Mouse (Mus musculus): ENCODE measurements at regions not wholly inside any gene's neighbourhood (a gene's known extent, or its start where the extent isn't known, plus 50 kb on each side); places are given as distances from the start of the nearest gene placed in this dataset.
A peak's percentile ranks its signal among the peaks of the same experiment; 100 is the strongest.

DNA sequence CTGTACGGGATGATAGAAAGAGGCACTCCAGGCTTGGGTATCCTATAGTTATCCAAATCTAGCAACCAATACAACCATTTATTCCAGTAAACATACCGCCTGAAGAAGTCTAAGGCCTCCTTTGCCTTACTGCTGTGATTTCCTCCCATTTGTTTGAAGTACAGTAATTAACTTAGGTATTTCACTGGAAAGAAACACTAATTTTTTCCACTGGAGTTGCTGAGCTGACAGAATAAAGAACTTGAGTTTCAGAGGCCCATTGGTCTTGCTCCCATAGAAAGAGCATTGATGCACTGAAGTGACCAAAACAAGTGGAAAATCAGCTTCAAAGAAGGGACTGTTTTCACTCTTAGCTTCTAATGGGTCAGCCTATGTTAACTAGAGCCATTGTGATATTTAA, 1100.8 kb upstream of the Gm7489 start:
- no peak for DNase-seq

DNA sequence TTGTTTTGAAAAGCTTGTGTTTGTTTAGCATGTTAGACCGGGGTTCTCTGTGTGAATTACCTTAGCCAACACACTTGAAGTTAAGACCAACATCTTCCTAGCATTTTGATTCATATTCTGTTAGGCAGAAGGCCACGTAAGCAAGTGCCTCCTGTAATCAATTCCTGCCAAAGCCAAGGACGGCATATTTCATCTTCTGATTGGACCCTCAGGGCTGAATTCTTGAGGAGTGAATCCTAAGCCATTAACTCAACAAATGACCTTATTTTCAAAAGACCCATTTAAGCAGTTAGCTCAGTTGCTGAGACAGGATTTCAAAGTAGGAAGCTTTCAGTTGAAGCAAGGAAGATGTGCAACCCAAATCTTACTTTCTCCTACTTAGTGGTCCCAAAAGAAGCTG, 1099.5 kb upstream of the Gm7489 start:
- DNase-seq, result no peak

DNA sequence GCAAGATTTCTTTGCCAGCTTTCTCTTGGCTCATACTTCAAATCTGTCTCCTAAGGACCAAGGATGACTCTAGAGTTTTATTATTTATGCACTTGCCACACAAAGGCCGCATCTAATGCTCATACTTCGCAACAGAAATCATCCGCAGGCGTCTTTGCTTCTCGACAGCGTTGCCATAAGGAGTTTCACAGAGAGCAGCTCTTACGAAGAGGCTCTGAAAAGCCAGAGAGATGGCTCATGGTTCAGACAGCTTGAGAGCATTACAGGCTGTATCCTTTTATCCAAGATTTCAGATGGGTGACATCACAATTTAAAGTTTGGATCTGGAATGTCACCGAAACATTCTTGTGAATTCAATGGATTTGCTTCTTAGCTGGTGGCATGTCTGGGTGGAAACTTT, 1098.7 kb upstream of the Gm7489 start:
- DNase-seq, result no peak

DNA sequence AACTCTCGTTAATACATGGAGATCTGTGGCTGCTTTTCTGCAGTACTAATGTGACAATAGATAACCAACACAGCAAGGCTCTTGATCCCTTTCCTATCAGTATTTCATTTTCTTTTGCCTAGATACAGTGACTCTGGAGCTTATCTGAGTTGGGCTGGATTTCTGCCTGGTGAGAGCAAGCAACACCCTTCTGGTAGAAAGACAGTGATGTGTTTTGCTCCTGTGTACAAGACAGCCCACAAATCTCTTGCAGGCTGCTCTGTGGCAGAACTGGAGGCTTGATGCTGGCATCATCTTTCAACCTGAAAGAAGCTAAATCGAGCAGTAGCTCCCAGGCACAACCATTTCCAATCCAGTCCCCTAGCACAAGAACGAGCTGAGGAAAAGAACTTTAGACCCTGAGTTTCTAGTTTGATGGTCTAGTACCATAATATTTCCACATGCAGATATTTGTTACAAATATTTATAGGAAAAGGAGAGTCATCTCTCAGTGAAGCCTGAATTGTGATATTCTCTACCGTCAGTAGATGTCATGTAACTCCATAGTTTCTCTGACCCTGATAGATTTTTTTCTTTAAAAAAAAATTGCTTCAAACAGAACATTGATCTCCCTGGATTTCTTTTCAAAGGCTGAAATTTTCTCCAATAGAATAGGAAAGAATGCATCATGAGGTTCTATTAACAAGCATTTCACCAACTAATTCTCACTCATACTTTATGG, 1079.1 kb upstream of the Gm7489 start:
- DNase-seq, result peak; percentile 27

DNA sequence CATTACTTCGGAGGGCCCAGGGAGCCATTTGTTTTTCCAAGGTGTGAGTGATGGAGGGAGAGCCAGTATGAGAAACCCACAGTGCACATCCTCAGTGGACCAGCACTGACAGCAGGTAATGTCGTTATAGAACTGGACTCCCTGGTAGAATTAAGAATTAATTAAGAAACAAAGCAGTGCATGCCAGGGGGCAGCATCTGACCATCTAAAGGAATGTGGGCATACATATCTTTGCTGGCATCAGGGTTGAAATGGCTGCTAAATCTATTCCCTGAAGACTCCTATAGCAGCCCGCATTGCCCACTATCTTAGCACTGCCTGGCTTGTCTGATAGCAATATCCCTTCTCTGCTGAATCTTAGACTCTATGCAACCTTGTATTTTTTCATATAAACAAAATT, 1076.1 kb upstream of the Gm7489 start:
- peak; percentile 76 for DNase-seq

DNA sequence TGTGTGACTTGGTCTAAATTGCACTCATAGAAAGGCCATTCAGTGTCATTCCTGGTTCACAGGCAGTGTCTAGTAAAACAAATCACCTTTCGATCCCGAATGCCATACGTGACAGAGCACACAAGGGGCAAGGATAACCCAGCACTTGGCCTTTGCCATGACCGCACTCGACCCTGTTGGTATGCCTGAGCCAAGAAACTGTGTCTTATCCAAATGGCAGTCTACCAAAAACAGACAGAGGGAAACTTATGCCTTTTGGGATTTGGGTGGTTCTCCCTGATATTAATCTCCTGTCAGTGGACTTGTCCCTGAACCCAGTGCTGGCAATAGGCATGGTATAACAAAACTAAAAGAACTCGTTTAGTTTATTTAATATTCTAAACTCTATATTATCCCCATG, 1063.9 kb upstream of the Gm7489 start:
- peak; percentile 58 for DNase-seq

DNA sequence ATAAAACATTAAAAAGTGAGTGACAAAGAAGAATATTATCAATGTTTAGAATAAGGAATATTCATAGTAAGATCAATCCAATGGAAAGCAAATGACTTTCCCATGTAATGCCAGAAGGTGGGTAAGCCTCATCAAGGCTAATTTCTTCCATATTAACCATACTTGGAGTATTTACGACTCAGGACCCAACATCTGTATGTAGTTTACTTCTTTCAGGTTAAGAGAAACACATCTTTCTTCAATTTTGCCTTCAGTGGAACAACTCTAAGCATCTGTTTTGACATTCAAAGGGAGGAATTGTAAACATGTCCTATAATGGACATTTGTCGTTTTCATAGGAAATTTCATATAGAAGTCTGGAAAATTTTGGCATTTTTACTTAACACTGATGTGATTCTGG, 1047.8 kb upstream of the Gm7489 start:
- no peak for DNase-seq

DNA sequence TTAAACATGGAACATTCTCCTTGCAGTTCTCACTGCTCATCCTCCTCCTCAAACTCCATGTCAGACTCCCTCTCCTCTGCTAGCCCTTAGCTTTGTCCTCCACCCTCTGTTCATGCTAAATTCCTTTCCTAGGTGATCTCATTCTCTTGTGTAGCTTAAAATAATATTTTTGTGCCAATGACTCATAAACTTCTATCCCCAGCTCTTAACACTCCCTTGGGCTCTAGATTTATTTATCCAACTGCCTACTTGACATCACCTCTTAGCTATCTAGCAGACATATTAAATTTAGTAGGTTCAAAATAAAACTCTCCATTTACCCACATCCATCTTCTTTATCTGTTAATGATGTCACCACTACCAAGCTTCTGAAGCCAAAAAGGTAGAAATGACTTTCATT, 1036.6 kb upstream of the Gm7489 start:
- DNase-seq, result no peak

DNA sequence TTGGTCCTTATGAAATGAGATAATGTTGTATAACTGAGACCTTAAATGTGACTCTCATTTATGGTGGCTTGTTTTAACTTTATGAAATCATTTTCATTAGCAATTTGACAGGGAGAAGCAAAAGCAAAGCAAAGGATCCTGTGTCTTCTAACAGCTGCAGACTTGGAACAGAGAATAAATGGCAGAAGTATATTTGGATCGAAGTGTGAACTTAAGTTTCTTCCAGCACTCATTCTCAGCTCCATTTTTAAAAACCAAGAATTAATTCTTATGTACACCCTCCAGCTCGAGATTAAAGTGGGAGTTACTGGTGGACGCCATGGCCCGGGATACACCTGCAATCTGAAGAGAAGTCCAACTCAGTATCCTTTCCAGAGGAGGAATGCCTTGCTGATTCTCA, 1026.0 kb upstream of the Gm7489 start:
- DNase-seq, result no peak

DNA sequence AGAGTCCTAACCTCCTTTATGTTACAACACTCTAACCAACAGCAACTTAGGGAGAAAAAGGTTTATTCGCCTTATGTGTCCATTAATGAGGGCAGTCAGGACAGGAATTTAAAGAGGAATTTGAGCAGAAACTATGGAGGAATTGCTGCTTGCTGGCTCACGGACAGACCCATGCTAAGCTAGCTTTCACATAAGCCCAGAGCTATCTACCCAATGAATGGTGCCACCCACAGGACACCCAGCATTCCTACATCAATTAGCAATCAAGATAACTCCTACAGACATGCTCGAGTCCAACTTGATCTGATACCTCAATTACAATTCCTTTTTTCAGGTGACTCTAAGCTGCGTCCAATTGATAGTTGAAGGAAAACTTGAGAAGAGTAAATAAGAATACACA, 1021.2 kb upstream of the Gm7489 start:
- no peak for DNase-seq

DNA sequence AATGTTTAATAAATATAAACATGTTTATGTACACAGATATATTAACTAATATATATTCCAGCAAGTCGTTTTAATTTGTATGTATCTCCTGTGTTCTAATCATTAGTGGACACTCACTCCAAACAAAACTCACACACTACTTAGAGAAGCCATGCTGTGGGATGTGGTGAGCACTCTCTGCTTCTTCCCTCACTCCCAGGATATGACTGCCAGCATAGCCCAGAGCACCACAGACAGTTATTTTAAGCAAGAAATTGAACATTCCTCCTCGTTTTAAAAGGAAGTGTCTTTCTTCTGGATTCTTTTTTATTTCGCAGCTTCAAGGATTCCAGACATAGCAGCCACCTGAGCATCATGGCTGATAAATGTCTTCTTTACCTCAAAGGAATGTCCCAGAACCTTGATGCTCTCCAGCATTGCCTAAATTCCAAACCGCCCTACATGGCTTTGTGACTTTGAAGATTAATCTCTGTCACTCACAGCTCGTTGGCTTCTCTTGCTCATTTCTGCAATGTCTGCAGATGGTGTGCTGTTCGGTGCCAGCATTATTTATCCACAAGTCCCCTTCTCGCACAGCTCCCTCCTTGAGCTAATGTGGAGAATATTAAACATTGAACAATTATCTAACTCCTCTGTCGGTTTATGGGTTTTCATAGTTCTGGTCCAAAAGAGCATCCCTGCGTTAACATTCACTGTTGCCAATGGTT, 992.3 kb upstream of the Gm7489 start:
- DNase-seq, result peak; percentile 57

DNA sequence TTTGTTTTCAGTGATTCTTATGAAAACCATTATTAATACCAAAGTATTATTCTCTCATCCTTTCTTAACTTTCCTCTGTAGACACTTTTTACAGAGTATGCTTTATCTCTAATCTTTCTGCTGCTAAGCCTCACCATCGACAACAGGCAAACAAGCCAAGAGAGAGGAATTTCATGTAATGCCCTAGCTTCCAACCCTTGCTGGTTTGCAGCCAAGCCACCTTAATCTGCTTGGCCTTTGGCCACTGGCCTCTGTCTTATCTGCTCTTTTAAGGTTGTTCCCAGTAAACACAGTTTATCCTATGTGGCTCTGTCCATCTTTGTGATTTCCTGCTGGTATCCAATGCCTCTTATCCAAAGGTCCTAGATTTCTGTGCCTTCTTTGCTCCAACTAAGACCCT, 986.6 kb upstream of the Gm7489 start:
- DNase-seq, result peak; percentile 74

DNA sequence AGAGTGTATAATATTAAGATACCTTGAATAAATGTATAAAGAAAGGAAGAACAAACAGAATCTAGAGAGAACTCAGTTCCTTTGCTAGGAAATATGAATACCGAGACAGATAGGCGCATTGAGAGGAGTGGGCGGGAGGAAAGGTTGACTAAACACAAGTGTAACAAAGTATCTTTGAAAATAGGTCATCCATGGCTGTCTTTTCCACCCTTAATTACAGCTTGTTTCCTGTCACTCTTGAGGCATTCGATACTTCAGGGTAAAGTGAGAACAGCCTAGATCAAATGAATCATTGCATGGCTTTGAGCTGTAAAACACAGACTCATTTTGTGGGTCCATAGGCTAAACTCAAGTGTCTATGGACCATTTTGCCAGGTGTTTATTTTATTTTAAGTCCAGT, 985.3 kb upstream of the Gm7489 start:
- no peak for DNase-seq

DNA sequence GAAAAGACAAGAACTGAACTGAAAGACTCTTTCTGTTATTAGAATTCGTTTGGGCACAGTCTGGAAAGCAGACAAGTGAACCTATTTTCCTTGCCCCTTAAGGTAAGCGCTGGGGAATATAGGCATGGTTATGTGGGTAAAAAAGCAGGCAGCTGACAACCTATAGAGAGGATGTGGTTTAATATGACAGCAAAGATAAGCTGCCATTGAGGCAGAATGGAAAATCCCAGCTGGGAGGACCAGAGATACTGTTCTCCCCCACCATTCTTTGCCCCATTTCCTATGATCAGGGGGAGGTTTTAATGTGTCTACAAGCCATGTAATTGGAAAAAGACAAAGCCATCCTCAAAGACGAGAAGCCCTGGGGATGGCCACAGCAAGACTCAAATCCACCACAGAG, 984.9 kb upstream of the Gm7489 start:
- no peak for DNase-seq

DNA sequence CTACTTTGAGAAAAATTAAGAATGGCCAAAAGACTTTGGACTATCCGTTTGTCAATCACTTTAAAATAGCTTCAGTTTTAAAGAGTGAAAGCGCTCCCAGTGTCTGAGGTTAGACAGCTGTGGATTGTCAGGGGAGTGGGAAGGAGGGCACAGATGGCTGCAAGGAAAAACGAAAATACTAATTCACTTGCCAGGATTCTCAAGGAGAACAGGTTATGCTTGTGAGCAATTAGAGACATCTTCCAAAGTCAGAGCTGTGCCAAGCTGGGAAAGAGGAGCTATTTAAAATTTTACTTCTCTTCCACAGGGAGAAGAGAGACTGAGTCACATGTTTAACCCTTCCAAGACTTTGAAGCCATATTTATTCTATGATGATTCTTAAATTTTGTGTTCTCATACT, 979.5 kb upstream of the Gm7489 start:
- DNase-seq, result no peak

DNA sequence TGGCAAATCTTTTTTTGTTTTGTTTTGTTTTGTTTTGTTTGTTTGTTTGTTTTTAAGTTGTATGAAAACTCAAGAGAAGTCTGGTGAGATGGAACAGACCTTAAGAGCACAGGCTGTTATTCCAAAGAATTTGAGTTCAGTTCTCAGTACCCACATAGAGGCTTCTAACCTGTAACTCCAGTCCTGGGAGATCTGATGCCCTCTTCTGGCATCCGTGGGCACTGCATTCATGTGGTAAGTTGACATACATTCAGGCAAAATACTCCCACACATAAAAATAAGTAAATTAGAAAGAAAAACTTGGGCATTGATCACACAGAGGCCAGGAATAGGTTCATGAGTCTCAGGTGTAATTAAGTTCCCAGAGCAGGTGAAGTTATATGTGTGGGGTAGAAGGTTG, 977.5 kb upstream of the Gm7489 start:
- no peak for DNase-seq

DNA sequence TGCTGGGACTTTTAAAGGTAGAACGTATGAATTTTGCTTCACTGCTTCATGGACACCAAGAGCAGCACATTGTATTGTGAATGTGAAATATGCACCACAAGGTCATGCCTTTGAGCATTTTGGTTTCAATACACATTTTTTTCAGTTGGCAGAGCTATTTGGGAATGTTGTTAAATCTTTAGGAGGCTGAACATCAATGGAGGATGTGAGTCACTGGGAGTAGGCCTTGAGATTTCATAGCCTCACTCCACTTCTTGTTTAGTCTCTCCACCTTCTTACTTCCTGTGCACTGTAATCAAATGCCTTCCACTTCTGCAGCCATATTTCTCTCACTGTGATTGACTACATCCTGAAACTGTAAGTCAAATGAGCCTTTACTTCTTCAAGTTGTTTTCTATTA, 962.4 kb upstream of the Gm7489 start:
- peak; percentile 7 for DNase-seq

DNA sequence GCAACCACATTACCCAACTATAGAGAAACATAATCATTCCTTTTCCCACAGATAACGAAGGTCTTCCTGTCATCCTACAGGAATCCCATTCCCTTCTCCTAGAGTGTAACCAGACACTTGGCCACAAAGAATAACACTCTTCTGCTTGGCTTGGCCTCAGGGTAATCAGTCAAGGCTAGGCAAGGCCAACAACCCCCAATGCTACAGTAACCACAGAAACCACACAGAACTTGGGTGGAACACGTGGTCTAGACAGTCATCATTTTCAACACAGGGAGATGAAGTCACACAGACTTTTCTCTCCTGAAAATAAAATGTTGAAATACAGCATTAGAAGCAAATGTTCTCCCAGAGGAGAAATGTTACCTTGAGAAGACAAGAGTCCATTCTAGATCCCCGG, 956.3 kb upstream of the Gm7489 start:
- DNase-seq, result peak; percentile 82

DNA sequence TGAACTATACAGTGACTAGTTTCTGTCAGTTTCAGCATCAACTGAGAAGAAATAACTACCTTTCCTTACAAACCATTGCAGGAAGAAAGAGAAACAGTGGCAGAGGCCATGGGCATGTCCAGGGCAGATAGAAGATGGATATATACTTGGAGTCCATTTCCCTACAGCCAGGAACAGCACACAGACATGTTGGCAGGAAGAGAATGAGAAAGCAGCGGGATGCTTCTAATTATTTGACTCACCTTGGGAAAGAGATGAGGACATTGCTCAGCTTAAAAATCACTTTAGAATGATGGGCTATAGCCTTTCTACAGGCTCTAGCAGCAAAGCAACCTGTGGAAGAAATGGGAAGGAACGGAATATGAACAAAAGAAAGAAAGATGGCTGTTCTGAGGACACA, 947.6 kb upstream of the Gm7489 start:
- DNase-seq, result no peak

DNA sequence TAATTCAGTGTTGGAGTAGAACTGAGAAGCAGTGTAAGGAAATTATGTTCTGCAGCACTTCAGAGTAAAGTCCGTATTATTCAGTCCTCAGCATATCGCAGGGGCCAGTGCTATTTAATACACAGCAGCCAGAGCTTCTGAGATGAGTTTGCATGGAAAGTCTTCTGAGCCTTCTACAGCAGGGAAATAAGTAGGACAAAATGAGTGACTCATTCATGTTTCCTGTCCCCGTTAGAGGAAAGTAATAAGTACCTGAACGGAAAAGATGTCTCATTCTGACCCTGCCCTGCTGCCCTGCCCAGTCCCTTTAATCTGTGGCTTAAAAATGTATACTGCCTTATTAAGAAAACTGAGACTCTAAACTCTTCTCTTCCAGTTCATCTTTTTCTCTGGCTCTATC, 940.1 kb upstream of the Gm7489 start:
- DNase-seq, result no peak

DNA sequence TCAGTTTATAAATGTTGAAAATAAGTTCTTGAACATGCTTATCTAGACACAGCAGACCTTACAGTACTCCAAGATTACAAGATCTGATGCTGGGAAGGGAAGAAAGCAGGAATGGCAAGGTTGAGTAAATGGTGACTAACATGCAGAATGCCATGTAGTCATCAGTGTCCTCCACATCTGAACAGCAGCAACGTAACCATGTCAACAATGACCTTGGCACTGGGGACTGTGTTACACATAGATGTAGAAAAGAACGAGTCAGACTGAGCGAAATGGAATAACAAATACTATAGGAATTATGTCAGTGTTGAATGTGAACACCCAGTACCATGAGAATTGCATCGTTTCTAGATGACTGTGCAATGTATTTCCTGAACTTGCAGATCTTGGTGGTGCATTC, 936.5 kb upstream of the Gm7489 start:
- no peak for DNase-seq

DNA sequence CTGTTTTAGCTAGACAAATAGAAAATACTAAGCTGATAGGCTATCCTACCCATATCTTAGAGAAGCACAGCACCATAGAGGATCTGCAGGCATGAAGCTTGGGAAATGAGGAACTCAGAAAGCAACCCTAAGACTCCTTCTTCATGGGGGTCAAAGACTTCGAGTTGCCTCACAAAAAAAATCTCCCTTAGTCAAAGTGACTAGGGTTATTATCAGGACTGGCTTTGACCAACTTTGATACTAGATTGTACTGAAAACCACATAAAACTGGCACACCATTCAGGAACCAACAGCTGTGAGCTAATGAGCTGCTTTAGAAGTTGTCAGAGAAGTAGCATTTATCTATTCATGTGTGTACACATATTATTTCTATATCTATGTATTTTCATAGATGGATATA, 931.2 kb upstream of the Gm7489 start:
- no peak for DNase-seq

DNA sequence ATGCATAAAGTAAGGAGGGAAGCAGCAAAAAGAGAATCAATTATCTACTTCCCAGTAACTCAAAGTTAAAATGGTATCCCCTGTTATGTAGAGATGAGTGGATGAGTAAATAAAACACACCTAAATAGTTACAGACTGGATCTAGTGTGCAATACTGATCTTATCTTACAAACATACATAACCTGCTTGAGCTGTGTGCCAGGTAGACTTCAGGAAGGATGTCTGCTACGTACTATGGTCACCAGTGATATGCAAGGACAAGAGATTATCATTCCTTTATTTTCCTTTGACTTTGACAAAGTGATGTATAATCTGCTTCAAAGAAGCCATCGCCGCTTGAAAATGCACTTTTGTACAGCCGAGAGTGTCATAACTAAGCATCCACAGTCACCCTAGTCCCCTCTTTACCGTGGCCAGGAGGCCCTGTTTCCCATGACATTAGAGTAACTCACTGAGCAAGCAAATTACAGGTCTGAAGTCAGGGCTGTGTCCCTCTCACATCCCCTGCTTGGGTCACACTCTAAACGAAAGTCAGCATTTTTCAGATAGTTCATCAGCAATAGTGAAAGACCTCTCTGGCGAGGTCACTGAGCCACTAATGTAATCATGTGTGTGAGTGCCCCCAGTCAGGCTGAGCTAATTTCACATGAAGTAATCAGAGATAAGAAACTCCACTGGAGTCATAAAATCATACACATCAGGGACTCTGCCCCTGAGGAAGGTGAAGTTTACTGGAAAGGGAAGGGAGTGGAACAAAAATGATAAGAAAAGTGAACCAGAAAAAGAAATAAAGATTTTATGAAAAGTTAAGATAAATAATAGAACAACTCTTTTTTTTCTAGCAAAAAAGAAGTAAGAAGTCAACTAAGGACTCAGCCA, 929.8 kb upstream of the Gm7489 start:
- DNase-seq, result peak; percentile 85

DNA sequence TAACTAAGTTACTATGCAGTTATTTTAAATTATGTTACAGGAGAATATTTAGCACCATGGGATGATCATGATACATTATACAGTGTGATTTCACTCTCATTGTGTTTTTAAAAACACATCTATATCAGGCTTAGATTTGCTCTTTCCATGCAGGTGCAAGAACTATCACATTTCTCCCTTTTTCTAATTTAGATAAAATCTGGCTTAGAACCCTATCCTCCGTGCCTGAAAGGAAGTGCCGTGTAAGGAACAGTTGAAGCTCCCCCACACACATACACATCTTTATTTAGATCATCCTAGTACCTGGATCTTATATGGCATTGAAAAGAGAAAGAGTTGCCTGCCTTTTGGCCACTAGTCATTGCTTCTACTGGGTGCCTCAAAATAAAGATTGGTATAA, 925.0 kb upstream of the Gm7489 start:
- DNase-seq, result no peak

All from heart, adult 11 months (tissue).